Mouse (Mus musculus) hindbrain, embryonic 14.5 days (tissue): Measurements from ENCODE around the gene Mettl14. TPM values are rescaled to one million over a fixed set of nuclear protein-coding genes. Genes with fewer than 3 reads are reported as not detected.
A peak's percentile ranks its signal among the peaks of the same experiment; 100 is the strongest.

Source experiments
- ATAC-seq: fragments of 200-750 bp; cut with Nextera tagmentation; 2 replicates; pipeline ENCODE4 v1.8.0; 2017; ENCODE audit warnings: moderate number of reproducible peaks, mild to moderate bottlenecking, moderate TSS enrichment, moderate library complexity; ENCODE audit not compliant: low FRiP score
- DNase-seq: peaks from one replicate; pipeline ENCODE4 v3.0.0-alpha.2; 2015; ENCODE audit warnings: low spot score
- H3K27ac ChIP-seq: fragments of 300-500 bp; sonication (generic); 2 replicates; pipeline ENCODE4 v1.5.1; 2014; ENCODE audit warnings: mild to moderate bottlenecking, moderate library complexity
- H3K27me3 ChIP-seq: fragments of 300-500 bp; sonication (generic); 2 replicates; pipeline ENCODE4 v1.6.1; 2014; ENCODE audit warnings: mild to moderate bottlenecking, low read length, mixed read lengths; ENCODE audit not compliant: control insufficient read depth, insufficient read depth
- H3K36me3 ChIP-seq: fragments of 300-500 bp; sonication (generic); replicated peaks from 2 replicates; pipeline ENCODE4 v1.6.1; 2014; ENCODE audit not compliant: control insufficient read depth, insufficient read depth
- H3K4me1 ChIP-seq: fragments of 300-500 bp; sonication (generic); replicated peaks from 2 replicates; pipeline ENCODE4 v1.6.1; 2014; ENCODE audit warnings: antibody characterized with exemption, low read length, mixed read lengths; ENCODE audit not compliant: control insufficient read depth, insufficient read depth
- H3K4me2 ChIP-seq: fragments of 300-500 bp; sonication (generic); replicated peaks from 2 replicates; pipeline ENCODE4 v1.6.1; 2014; ENCODE audit warnings: mild to moderate bottlenecking, moderate library complexity
- H3K4me3 ChIP-seq: fragments of 300-500 bp; sonication (generic); replicated peaks from 2 replicates; pipeline ENCODE4 v1.5.1; 2014; ENCODE audit warnings: mild to moderate bottlenecking, low read length
- H3K9ac ChIP-seq: fragments of 300-500 bp; sonication (generic); 2 replicates; pipeline ENCODE4 v1.6.1; 2014
- H3K9me3 ChIP-seq: fragments of 300-500 bp; sonication (generic); 2 replicates; pipeline ENCODE4 v1.6.1; 2016; ENCODE audit warnings: low read length; ENCODE audit not compliant: control insufficient read depth
- WGBS: fragments of 180-500 bp; shearing (Covaris S2); extraction: QIAGEN DNeasy Blood & Tissue Kit; methylation state at CpG from one replicate; pipeline ENCODE4 v1.1.7; 2014; 5-methylcytosine and 5-hydroxymethylcytosine counted together
- polyA plus RNA-seq: library from polyadenylated mRNA; unstranded; fragments of >200 nt; fragmentation: Nextera tagmentation; extraction: Ambion mirVana; gene quantifications from 2 replicates; pipeline ENCODE4 v1.2.1, GENCODE M21; 2014

Gene Mettl14
- 16.3 and 17.9 TPM in 2 replicates for polyA plus RNA-seq

DNA sequence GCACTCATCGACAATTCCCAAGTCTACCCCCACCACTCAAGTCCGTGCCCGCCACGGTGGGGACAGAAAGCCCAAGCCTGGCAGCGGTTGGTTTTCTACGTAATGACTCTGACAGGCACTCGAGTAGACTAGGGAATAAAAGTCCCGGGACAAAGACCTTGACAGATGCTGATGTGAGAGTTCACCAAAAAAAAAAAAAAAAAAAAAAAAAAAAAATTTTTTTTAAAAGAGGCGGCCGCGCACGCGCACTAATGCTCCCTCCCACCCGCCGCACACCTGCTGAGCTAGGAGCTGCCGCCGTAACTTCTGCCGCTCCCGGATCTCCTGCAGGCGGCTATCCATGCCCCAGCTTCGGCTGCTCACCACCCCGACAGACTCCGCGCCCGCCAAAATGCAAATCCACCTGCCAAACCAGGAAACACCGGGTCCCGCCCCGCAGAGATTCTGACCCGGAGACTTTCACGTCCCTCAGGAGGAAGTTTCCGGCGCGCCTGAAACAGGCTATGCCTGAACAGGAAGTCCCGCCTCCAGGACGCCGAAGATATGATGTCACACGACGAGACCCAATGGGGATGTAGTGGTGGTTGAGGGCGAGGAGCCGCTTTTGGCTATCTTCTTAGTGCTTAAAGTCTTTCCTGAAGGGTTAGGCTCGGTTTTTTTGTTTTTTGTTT, at the start of gene Mettl14:
Gene Mettl14, minus strand, starts transcription at position 623 of the 671 bp plus-strand sequence.
- under 1% methylated on average over 41 of the region's 41 CpGs for WGBS

DNA sequence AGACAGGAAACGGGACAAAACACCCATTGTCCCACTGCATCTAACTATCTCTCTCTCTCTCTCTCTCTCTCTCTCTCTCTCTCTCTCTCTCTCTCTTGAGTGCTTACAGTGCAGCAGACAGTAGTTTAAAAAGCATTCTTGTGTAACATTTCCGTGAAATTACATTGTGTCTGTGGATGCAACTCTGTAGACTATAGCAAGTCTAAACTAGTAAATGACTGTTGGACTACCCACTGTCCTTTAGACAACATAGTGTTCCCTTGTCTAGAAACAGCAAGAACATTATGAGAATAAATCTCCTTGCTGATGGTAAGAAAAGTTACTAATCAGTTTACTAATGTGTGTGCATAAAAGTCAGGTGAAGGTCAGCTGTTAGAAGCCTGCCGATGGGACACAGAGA, 47.5 kb upstream of the Mettl14 start:
- Histone ChIP-seq H3K4me2 (no peak overlapping the region), H3K27me3 (no peaks in the 10 kb centered on the region), H3K9me3 (no peaks in the 10 kb centered on the region), H3K4me1 (no peaks in the 10 kb centered on the region), H3K4me3 (no peak overlapping the region), H3K27ac (no peak overlapping the region), H3K9ac (no peak overlapping the region), H3K36me3 (no peaks in the 10 kb centered on the region)
- no peak for ATAC-seq
- 74% methylated on average over 3 of the region's 3 CpGs for WGBS
- DNase-seq: no peak

More for the DNA sequence above, at the start of gene Mettl14:
- DNase-seq (peak; percentile 98), ATAC-seq (peak; percentile 99)
- Histone ChIP-seq H3K27ac (peak within 1 kb of the TSS; percentile 84), H3K9me3 (no peaks in the 10 kb centered on the region), H3K9ac (peak within 1 kb of the TSS; percentile 77), H3K27me3 (no peaks in the 10 kb centered on the region), H3K4me1 (peaks cover 17% of the 10 kb centered on the region), H3K4me2 (peak within 1 kb of the TSS; percentile 76), H3K4me3 (peak within 1 kb of the TSS; percentile 56), H3K36me3 (no peaks in the 10 kb centered on the region; the same call in 1 of the 2 replicates)

- no peaks in the 10 kb centered on the region for H3K36me3 ChIP-seq
- 80% methylated on average over 5 of the region's 5 CpGs for WGBS
- H3K27ac ChIP-seq: no peak overlapping the region
- H3K4me2 ChIP-seq: no peak overlapping the region
- no peaks in the 10 kb centered on the region for H3K27me3 ChIP-seq
- H3K9me3 ChIP-seq: no peaks in the 10 kb centered on the region
- H3K4me3 ChIP-seq: no peak overlapping the region
- no peaks in the 10 kb centered on the region for H3K4me1 ChIP-seq
- ATAC-seq (no peak), DNase-seq (no peak)
- H3K9ac ChIP-seq: no peak overlapping the region
Observed at GRCm38 (mm10) chr3:123431951-123432674, 46.2 kb upstream of the Mettl14 start.

- DNase-seq (no peak), ATAC-seq (no peak)
- no peaks in the 10 kb centered on the region for H3K27me3 ChIP-seq
- no peaks in the 10 kb centered on the region for H3K4me1 ChIP-seq
- H3K9me3 ChIP-seq: no peaks in the 10 kb centered on the region
- H3K9ac ChIP-seq: no peak overlapping the region
- WGBS: 85% methylated on average over 22 of the region's 22 CpGs
- no peak overlapping the region for H3K27ac ChIP-seq
- H3K4me3 ChIP-seq: no peak overlapping the region
- no peak overlapping the region for H3K4me2 ChIP-seq
- no peaks in the 10 kb centered on the region for H3K36me3 ChIP-seq
Observed at GRCm38 (mm10) chr3:123429597-123430458, 43.9 kb upstream of the Mettl14 start.

- H3K9me3 ChIP-seq: no peaks in the 10 kb centered on the region
- no peak overlapping the region for H3K4me2 ChIP-seq
- no peaks in the 10 kb centered on the region for H3K4me1 ChIP-seq
- H3K27ac ChIP-seq: no peak overlapping the region
- H3K36me3 ChIP-seq: no peaks in the 10 kb centered on the region
- H3K27me3 ChIP-seq: no peaks in the 10 kb centered on the region
- H3K4me3 ChIP-seq: no peak overlapping the region
- WGBS: 71% methylated on average over 4 of the region's 4 CpGs
- ATAC-seq: no peak
- DNase-seq: no peak
- H3K9ac ChIP-seq: no peak overlapping the region
Observed at GRCm38 (mm10) chr3:123428005-123428404, 42.1 kb upstream of the Mettl14 start.

DNA sequence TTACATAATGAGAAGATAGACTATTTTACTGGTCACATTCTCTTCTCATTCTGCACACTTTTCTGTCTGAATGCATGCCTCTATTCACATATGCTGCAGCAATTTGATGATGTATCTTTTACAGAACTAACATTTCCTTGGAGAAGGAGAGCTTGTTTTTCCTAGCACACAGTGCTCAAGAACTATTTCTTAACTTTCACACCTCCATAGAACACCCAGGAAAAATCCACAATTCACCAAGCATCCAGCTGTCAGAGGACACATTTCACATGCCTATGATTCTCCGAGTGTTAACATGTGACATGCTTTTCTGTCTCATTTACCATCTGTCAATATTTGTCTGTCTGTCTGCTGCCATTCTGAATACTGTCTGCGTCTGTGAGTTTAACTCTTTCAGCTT, 39.7 kb upstream of the Mettl14 start:
- DNase-seq: no peak

DNA sequence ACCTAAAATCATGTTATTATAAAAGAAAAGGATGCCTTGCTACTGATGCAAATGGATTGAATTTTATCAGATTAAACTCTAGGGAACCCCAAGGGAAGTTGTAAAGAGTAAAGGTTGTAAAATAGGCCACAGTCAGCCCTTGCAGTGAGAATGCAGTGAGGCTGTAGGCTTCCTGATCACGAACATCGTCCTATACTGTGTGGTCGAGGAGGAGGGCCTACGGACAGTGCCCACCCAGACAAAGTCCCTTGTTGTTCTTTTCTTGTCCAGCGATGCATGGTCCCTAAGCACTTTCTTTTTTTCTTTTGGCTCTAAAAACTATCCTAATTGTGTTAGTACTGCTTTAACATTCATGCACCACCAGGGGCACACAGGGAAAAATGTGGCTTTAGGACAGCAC, 27.3 kb upstream of the Mettl14 start:
- Histone ChIP-seq H3K27me3 (no peaks in the 10 kb centered on the region), H3K4me2 (no peak overlapping the region), H3K9ac (no peak overlapping the region), H3K27ac (no peak overlapping the region), H3K9me3 (no peaks in the 10 kb centered on the region), H3K4me1 (no peaks in the 10 kb centered on the region), H3K4me3 (no peak overlapping the region), H3K36me3 (no peaks in the 10 kb centered on the region)
- ATAC-seq (no peak), DNase-seq (no peak)
- 33% methylated on average over 5 of the region's 5 CpGs for WGBS

More for the DNA sequence above, 39.7 kb upstream of the Mettl14 start:
- H3K4me3 ChIP-seq: no peak overlapping the region
- no peak overlapping the region for H3K27ac ChIP-seq
- no peaks in the 10 kb centered on the region for H3K27me3 ChIP-seq
- H3K9me3 ChIP-seq: no peaks in the 10 kb centered on the region
- no peak overlapping the region for H3K9ac ChIP-seq
- H3K4me2 ChIP-seq: no peak overlapping the region
- ATAC-seq: no peak
- no peaks in the 10 kb centered on the region for H3K4me1 ChIP-seq
- no peaks in the 10 kb centered on the region for H3K36me3 ChIP-seq
- WGBS: 73% methylated on average over 2 of the region's 2 CpGs

DNA sequence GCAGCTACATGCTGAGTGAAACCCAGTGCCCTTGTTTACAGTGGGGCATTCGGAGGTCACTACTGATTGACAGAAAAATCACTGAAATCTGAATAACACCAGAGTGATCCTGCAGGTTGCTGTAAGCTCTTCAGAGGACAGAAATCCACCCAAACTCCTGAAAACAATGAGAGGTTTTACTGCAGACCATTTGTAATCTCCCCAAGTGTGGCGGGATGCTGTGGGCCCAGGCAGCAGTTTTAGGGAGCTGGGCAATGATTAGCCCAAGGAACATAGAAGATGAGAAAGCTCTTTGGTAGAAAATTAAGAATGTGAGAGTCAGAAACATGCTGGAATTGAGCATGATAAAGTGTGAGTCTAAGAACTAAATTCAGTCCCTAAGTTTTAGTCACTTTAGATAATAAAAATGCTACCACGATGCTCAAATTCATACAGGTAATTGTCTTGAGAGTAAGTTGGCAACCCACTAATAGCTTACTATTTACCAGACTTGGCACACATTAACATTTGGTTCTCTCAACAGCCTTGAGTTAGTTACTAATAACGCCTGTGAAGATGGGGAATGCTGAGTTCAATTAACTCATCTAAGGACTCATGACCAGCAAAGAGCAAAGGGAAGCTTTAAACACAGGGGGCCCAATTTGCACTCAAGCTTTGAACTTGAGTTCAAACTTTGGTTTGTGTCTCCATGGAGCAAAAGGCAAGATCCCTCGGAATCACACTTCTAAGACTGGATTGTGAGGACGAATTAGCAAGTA, 26.1 kb upstream of the Mettl14 start:
- no peak overlapping the region for H3K27ac ChIP-seq
- no peaks in the 10 kb centered on the region for H3K36me3 ChIP-seq
- WGBS: 74% methylated on average over 6 of the region's 6 CpGs
- DNase-seq (no peak), ATAC-seq (no peak)
- H3K4me2 ChIP-seq: no peak overlapping the region
- no peaks in the 10 kb centered on the region for H3K9me3 ChIP-seq
- no peak overlapping the region for H3K4me3 ChIP-seq
- H3K9ac ChIP-seq: no peak overlapping the region
- H3K4me1 ChIP-seq: no peaks in the 10 kb centered on the region
- no peaks in the 10 kb centered on the region for H3K27me3 ChIP-seq
